Mouse (Mus musculus) cerebellum, postnatal 4 days (tissue): ENCODE measurements at regions not wholly inside any gene's neighbourhood (a gene's known extent, or its start where the extent isn't known, plus 50 kb on each side); places are given as distances from the start of the nearest gene placed in this dataset.
A peak's percentile ranks its signal among the peaks of the same experiment; 100 is the strongest.

Source experiments
- DNase-seq, 2 experiments: peaks; one replicate each; pipeline ENCODE4 v3.0.0; 2022; ENCODE audit warnings: low spot score in 2 of 2, mixed read lengths in 1 of 2

DNA sequence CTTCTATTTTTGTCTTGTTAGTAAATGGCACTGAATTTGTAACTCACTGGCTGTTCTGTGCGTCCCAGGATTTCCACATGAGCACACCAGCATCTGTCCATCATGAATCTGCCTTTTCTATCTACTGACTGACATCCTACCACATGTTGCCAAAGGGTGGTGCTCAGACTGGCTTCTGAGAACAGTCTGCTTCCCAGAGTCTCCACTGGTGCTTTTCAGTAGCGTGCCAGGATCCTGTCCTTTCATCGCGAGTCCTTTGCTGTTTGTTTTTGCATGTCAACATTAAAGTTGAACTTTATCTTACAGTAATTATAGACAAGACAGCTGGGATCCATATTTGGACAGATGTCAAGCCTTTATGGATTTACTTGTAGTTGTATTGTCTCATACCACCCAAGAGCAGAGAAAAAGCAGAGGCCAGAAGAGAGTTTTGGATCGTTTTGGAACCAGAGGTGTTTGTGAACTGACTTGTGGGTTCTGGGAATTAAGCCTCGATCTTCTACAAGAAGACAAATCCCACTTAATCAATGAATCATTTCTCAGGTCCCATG is 314.0 kb upstream of the Agtr1b start:
- no peak for DNase-seq

DNA sequence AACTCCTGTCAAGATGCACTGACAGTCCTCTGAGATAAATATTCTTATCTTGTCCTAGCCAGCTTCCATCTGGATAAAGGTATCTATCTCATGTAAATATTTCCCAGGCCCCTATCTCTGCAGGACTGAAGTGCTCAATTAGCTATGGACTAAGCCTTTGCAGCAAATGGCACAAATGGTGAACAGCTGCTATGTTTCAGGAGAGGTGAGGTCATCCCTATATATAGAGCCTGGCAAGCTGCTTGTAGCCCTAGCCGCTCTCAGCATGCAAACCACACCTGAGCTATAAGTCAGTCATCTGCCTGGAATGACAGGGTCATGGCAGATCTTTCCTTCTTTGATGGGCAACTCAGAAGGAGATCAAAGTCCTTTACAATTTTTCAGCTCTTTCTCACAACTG is 294.9 kb upstream of the Agtr1b start:
- DNase-seq, result peak in 1 of 2 experiments; percentile 19

DNA sequence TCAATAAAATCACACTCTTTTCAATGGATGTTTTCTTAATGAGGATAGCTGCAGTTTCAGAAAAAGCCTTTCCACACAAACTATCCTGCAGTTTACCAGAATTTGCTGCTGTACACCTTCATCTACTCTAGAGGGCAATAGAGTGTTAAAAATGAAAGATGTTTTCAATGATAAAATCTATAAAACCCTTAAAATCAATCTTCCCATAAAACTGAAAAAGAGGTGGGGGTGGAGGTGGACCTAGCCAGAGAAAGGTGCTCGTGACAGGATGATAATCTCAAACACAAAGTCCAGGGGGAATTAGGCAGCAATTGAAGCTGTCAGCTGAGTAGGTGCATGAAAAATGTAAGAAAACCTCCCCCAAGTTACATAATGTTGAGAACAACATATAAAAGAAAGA is 288.4 kb upstream of the Agtr1b start:
- no peak for DNase-seq
